Mouse (Mus musculus) urinary bladder, postnatal 25 days (tissue): ENCODE results near the gene Zfyve27.

Experiments
- DNase-seq: peaks from one replicate; pipeline ENCODE4 v3.0.0; 2022; ENCODE audit warnings: low spot score

The Zfyve27 gene

DNA sequence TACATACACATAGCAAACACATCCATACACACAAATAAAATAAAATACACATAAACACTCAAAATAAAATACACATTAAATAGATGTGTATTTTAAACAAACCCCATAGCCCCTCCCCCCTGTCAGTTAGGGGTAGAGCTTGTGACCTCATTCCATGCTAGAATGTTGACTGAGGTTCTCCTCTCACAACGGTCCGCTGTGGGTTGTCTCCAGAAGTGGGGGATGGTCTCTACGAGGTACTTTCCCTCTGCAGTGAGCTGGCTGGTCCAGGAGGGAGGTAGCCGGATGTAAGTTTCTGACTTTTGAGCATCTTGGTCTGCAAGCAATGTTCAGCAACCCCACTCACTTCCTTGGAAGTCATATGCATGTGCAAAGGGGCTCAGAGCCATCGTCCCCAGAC, at the start of gene Zfyve27:
Zfyve27 (plus strand) TSS at position 188 of the 400 bp plus-strand sequence.
- no peak for DNase-seq

DNA sequence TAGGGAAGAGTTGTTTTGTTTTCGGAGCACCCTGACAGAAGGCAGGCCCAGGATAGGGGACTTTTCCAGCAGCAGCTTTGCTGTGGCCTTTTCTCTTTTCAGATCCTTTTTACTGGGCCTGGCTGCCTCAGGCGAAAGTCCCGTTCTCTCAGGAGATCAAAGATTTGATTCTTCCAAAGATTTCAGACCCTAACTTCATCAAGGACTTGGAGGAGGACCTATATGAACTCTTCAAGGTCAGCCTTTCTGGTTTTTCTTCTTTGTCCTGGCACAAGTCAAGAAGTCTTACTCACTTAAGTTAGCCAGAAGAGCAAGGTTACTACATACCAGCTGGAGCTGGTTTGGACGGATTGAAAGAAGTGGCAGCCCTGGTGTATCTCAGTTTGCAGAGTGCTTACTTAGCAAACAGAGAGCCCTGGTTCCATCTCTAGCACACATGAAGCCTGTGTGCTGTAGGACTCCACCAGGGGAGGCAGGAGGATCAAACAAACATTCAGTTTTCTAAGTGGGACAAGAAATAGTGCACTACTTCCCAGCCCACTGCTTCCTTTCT, 47.9 kb upstream of the Zfyve27 start:
- DNase-seq, result no peak

DNA sequence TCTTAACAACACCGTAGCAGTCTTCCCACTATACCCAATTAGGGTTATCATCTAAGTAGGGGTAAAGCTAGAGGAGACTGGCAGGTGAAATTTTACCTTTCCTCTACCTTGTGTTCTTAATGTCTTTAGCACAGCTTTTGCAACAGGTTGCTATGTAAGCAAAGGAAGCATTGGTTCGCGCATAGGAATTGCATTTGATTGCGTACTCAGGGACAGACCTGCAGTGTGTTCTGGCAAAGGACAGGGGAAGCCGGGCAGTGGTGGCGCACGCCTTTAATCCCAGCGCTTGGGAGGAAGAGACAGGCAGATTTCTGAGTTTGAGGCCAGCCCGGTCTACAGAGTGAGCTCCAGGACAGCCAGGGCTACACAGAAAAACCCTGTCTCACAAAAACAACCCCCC, 45.6 kb upstream of the Zfyve27 start:
- DNase-seq, result no peak

DNA sequence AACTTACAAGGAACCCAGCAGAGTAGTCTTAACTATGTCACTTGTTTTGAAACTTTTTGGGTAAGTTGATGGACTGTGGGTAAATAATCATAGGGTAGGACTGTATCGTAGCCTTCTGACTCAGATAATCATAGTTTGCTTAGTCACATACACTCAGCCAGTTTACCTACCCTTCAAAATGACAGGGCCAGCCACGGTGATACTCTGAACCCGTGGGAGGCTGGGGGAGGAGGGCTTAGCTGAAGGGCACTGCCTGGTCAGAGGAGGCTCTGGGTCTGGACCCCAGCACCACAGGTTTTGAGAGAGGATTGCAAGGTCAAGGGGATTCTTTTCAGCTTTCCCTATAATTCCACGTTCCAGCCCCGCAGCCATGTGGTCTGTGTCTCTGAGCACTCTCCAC, 45.2 kb upstream of the Zfyve27 start:
- DNase-seq, result no peak

DNA sequence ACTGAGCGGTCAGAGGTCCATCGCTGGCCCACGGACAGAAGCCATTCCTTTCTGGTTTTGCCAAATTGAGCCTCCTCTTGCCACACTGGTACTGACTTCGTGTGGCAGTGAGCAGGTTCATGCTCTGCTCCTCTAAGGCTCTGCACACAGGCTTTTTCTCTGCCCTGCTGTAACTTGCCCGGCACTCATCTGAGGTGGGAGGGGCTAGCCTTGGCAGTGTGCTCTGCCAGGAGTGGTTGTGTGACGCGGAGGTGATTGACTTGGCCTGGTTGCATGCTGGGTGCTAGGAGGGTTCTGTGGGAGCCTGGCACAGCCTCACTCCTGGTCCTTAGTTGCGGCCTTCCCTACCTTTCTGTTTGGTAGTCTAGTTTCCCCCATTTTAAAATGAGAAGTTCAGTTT, 43.3 kb upstream of the Zfyve27 start:
- no peak for DNase-seq

DNA sequence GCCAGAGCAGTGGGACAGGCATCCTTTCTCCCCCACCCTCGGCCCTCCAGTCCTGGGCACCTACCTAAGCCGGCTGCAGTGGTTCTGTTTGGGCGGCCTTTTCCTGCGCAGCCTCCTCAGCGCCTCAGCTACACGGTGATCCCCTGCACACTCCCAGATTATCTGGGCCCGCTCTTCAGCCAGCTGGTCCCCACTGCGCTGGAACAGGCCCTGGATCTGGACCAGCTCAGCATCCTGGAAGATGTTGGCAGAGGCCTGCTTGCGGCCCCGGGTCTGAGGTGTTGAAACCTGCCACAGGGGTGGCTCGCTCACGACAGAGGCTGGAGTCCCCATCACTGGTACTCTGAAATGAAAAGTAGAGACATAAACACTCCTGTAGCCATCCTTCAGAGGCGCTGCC, 39.1 kb upstream of the Zfyve27 start:
- no peak for DNase-seq

DNA sequence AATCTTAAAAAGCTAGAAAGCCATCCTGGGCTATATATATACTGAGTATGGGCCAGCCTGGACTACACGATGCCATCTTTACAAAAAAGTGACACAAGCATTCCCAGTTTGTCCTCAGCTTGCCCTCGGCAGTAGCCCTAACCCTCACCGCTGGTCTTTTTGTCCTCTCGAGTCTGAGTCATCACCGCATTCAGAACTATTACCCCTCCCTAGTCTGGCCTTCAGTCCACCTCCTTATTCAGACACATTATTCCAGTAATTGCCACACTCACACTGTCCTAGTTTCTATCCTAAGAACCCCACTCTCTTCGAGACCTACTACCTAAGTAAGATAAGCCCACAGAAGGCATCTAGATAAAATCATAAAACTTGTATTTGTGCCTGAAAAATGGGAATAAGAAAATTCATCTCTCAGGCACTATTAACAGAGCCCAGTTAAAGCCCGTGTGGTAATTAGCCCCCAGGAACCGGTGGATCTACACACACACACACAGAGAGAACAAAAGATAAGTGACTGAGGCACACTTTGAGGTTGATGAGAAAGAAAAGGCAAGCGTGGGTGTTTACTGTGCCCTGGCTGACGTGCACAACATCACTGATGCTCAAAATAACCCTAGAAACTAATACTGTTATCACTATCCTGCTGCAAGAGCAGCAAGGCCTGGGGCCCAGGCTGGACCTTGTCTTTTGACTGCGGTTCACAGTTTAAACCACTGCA, 38.1 kb upstream of the Zfyve27 start:
- DNase-seq, result no peak

DNA sequence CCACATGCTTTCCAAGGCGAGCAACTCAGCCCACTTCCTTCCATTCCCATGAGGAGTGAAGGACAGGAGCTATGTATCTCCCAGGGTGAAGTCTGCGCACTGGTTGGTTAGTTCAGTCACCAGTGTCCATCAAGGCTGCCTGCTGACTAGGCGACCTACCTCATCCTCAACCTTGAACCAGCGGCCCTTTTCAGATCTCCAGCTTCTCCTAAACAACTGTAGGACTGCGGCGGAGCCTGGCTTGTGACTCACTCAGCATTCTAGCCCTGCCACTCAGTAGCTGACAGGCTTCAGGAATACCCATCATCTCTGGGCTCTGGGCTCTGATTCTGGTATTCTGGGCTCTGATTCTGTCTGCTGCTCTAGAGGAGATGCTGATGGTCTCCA, 37.5 kb upstream of the Zfyve27 start:
- DNase-seq, result no peak

DNA sequence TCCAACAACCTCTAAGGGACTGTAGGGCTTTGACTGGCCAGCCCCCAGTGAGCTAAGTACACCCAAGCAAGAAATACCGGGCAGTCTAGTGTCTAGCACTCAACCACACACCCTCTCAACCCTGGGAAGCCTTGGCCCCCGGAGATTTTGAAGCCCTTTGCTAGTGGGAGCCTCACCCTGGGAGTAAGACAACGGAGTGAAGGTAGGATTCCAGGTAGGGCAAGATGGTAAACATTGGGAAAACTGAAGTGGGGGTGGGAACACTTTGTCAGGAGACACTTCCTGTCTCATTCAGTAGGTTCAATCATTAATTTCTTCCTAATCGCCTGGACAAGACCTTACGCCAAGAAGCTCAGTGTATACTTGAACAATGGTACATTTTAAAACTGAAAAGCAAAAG, 36.7 kb upstream of the Zfyve27 start:
- DNase-seq, result no peak

DNA sequence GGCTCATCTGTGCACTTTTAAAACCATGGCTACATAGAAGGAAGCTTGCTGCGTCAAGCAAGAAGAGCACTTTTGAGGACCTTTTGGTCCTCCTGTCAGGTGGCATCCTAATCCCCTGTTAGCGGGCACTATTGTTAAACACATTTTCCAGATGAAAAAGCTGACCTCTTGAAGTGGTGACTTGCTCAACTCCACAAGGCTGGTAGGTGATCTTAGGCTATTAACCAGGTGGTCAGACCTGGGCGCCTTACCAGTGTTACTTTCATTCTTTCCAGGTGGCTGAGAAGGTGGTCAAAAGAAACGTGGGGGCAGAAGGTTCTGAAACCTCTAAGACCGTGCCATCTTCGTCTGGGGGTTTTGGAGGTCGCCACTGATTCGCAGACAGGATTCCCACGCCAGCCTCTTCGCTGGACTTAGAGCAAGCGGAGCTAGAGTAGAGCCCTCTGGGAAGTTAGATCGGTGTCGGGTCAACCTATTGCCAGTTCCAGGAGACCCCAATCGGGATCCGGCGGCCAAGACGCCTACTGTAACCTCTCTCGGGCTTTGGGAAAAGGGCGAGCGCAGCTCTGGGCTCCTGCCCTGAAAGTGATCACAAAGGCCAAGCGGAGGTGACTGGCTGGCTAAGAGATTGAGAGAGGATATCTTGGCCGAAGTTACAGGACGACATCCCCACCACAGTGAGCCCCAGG, 35.6 kb upstream of the Zfyve27 start:
- no peak for DNase-seq

DNA sequence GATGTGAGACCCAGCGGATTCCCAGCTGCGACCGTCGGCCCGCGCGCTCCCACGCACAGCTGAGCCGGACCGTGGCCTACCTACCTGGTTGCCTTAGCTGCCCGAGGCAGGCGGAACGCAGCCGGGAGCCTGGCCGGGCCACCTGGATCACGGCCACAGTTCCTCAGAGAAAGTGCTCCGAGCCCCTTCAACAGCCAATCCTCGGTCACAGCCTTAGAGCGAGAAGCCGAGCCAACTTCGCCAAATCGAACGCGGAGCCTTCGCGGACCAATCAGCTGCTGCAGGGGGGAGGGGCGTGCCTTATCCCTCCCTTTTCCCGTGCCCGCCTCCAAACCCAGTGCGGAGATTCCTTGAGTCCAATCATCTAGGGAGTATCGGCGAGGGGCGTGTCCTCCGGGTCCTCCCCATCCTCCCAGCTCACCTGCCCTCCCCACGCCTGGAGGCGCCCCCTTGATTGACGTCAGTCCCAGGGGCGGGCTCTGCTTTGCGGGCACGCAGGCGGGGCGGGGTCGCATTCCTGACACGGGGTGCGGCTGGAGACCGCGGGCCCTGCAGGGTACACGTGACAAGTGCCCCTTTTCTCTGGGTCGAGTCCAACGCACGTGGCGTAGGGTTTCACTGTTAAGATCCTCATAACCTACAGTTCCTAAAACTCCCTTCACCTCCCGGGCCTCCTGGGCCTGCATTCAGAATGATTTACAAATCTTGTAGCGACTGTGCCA, 34.8 kb upstream of the Zfyve27 start, which contains the start of gene Avpi1:
Avpi1 (minus strand) TSS at position 273 of the 722 bp plus-strand sequence.
- peak; percentile 97 for DNase-seq

DNA sequence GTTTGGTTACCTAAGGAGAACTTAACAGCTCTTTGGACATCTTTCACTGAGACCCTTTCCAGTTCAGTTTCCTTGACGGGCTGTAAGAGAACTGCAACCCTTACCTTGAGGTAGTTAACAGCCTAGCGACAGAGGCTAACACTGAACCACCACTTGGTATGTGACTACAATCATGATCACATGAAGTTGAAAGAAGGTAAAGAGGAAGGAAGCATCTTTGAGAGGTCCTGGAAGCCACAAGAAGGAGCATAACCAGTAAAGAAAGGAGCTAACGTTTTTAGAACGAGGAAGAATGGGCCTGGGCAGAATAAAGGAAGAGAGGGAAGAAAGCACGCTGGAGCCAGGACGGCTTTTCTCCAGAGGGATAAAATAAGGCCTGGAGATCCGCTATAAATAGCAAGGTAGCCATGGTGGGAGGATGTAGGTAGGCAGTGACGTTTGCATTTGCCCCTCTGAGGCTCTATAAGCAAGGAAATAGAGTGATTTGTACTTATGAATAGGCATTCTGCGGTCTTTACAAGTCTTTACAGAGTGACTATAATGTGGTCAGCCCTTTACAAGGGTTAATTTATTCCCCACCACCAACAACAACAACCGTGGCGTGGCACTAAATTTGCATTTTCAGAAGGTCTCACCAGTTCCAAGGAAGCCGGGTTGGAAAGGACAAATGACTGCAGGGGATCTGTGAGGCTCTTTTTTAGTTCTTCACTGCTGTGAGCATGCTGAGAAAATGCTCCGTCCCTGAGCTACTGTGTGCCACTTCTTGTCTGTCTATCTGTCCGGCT, 34.0 kb upstream of the Zfyve27 start:
- DNase-seq, result no peak

DNA sequence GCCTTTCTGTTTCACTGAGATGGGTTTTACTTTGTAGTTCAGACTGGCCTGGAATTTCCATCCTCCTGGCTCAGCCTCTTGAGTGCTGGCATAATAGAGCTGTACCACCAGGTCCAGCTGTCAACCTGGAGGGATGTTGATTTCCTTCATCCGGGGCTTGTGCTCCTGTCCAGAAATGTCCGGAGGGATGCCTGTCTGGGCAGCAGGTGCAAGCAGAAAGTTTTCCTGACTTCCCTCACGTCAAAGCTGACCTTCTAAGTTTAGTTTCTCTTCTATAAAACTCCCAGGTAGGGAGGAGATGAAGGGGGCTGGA, 33.5 kb upstream of the Zfyve27 start:
- no peak for DNase-seq

DNA sequence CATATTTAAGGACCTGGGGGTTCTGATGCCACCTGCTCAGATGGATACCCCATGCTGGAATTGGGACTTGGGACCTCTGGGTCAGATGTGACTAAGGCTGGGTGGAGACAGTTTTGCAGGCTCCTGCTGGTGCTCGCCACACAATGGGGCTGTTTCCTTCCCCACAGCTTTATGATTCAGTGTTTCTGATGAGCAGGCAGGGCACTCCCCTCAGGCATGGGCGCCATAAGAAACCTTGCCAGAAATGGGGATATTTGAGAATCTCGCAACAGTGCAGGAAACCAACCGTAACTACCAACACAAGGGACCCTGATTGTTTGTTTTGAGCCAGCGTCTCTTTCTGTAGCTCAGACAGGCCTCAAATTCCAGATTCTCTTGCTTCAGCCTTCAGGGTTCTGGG, 32.6 kb upstream of the Zfyve27 start:
- DNase-seq, result no peak

DNA sequence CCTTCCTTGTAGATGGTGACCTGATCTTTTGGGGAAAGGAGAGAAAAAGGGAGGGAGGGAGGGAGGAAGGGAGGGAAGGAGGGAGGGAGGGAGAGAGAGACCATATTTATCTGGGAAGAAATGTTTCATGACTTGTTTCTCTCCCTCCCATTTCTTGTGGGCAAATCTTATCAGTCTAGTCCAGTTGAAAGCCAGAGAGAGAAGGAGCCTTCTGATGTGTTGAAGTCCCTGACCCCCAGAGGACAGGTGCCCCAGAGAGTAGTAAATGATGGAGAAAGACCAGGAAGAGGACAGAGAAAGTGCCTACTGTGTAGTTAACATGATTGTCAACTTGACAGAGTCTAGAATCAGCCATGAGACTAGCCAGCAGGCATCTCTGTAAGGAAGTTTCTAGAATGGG, 28.7 kb upstream of the Zfyve27 start:
- no peak for DNase-seq

DNA sequence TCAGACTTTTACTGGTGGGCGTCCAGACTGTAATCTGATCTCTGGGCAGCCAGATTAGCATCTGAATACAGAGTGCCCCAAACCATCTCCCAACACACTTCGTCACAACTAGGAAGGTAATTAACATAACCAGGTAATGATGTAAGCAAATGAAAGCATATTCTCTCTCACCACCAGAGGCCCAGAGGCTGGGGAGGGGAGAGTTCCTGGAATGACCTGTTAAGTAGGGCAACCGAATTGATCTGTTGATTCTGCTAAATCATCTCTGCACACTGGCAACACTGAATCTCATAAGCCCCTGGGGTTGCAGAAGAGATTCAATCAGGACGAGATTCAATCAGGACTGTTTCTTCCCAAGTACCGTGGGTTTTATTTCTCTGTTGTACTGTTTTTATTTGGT, 27.6 kb upstream of the Zfyve27 start:
- DNase-seq, result no peak

DNA sequence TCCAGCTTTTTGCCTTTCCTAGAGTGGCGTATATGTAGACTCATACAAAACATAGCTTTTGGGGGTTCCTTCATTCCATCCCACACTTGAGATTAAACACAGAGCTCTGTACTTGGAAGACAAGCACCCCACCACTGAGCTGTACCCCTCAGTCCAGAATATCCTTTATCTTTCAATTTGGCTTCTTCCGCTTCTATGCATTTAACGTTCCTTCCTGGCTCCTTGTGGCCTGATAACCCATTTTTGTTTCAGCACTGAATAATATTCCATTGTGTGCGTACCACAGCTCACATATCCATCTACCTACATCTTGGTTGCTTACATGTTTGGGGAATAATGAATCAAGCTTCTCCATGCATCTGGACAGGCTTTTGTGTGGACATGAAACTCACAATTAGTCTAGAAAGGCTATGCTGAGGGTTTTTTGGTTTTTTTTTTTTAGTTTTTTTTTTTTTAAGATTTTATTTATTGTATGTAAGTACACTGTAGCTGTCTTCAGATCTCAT, 26.5 kb upstream of the Zfyve27 start:
- DNase-seq, result no peak

DNA sequence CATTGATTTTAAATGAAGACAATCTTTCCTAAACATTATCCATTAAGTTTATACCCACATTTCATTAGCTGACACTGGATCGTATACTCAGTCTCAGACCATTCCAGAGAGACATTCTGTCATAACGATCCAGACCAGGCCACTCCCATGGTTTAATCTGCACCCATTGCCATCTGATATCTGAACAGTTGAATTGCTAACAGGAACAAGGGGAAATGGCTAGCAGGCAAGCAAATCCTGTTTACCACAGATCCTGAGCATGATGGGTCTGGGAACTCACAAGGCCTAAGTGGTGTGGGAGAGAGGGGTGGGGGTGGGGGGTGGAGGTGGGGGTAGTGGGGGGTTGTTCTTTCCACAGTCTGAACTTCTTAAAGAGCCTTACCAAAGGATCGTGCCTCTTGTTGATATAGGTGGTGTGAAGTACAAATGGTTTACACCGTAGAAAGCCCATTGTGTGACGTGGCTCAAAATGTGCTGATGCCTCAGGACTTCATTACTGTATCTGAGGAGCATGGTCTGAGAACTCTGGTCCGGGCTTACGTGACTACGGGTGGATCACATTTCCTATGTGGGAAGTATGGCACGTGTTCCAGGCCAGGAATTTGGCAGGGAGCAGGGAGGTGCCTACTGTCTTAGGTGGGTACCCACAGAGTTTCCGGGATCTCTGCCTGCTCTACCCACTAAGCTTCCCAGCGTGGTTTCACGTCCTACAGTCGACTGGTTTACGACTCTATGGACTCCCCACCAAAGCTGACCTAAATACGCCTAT, 25.1 kb upstream of the Zfyve27 start:
- DNase-seq, result no peak

DNA sequence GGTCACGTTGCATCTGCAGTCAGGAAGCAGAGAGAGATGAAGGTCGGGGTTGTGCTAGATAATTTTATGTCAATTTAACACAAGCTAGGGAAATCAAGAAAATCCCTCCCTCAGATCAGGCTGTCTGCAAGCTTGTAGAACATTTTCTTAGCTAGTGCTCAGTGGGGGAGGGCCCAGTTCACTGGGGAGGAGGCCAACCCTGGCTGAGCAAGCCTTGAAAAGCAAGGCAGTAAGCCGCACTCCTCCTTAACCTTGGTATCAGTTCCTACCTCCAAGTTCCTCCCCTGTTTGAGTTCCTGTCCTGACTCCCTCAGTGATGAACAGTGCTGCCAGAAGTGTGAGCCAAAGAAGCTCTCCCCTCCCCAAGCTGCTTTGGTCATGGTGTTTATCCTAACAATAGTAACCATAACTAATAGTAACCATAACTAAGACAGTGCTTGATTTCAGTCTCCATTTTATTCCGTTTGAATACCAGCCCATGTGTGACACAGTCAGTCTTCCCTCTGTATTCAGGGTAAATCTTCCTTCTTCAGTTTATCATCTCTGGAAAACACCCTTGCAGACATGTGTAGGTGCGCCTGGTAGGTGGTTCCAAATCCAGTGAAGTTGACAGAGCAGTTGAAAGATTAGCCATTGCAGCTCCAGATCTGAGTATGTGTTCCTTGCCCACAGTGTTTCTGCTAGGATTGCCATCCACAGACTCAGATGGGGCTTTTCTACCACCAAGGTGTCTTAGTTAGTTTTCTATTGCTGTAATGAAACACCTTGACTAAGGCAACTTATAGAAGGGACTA, 23.8 kb upstream of the Zfyve27 start:
- no peak for DNase-seq

DNA sequence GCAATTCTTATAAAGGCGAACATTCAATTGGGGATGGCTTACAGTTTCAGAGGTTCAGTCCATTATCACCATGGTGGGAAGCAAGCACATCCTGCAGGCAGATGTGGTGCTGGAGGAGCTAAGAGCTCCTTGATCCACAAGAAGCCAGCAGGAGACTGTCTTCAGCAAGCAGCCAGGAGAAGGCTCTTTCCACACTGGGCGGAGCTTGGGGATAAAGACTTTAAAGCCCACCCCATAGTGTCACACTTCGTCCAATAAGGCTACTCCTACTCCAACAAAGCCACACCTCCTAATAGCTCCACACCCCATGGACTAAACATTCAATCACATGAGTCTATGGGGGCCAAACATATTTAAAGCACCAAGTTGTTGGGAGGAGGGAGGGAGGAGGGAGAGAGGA, 21.8 kb upstream of the Zfyve27 start:
- no peak for DNase-seq
